Mouse (Mus musculus) left cerebral cortex, adult 18-20 months (tissue): ENCODE measurements around the gene Pitpnm3. TPM values are rescaled to one million over a fixed set of nuclear protein-coding genes. Genes with fewer than 3 reads are reported as not detected.

Experiments used
- DNase-seq, 2 experiments: peaks; one replicate each; pipeline ENCODE4 v3.0.0; 2021 to 2022; ENCODE audit warnings: low spot score in 2 of 2, mixed read lengths in 1 of 2
- total RNA-seq, 2 experiments: library from RNA; stranded (reverse); gene quantifications; 2 replicates each; pipeline ENCODE4 v1.2.3; 2021

Pitpnm3 gene
- total RNA-seq, 2 experiments from 2014 or later: 80.5 to 83.2 TPM

- DNase-seq: no peak
Observed at GRCm38 (mm10) chr11:72140198-72140597, 4.6 kb upstream of the Pitpnm3 start.

- peak in 1 of 2 experiments; percentile 17 for DNase-seq
Observed at GRCm38 (mm10) chr11:72136231-72136982, 829 bp upstream of the Pitpnm3 start.

- peak; percentile 19 to 29 for DNase-seq
Observed at GRCm38 (mm10) chr11:72134536-72135382, 819 bp downstream of the Pitpnm3 start.

GRCm38 (mm10) chr11:72133075-72133474 lies 2.5 kb downstream of the Pitpnm3 start:
- peak; percentile 31 to 36 for DNase-seq

- peak; percentile 30 to 39 for DNase-seq
Observed at GRCm38 (mm10) chr11:72132266-72132665, 3.3 kb downstream of the Pitpnm3 start.

GRCm38 (mm10) chr11:72131697-72132096 lies 3.9 kb downstream of the Pitpnm3 start:
- no peak for DNase-seq

GRCm38 (mm10) chr11:72130905-72131304 lies 4.7 kb downstream of the Pitpnm3 start:
- no peak for DNase-seq

GRCm38 (mm10) chr11:72130472-72130871 lies 5.1 kb downstream of the Pitpnm3 start:
- DNase-seq: peak; percentile 31 to 45

GRCm38 (mm10) chr11:72130021-72130420 lies 5.6 kb downstream of the Pitpnm3 start:
- DNase-seq: peak in 1 of 2 experiments; percentile 32

- no peak for DNase-seq
Observed at GRCm38 (mm10) chr11:72129032-72129894, 6.3 kb downstream of the Pitpnm3 start.

- DNase-seq: no peak
Observed at GRCm38 (mm10) chr11:72127450-72128189, 8.0 kb downstream of the Pitpnm3 start.

GRCm38 (mm10) chr11:72125781-72126180 lies 9.8 kb downstream of the Pitpnm3 start:
- DNase-seq: no peak

GRCm38 (mm10) chr11:72123531-72123930 lies 12.0 kb downstream of the Pitpnm3 start:
- no peak for DNase-seq

- no peak for DNase-seq
Observed at GRCm38 (mm10) chr11:72120354-72120753, 15.2 kb downstream of the Pitpnm3 start.

- DNase-seq: no peak
Observed at GRCm38 (mm10) chr11:72118630-72119029, 16.9 kb downstream of the Pitpnm3 start.

- no peak for DNase-seq
Observed at GRCm38 (mm10) chr11:72113296-72113695, 22.3 kb downstream of the Pitpnm3 start.

GRCm38 (mm10) chr11:72110726-72111125 lies 24.9 kb downstream of the Pitpnm3 start:
- peak; percentile 42 to 70 for DNase-seq

GRCm38 (mm10) chr11:72104223-72104622 lies 31.4 kb downstream of the Pitpnm3 start:
- DNase-seq: no peak

- no peak for DNase-seq
Observed at GRCm38 (mm10) chr11:72103530-72103929, 32.0 kb downstream of the Pitpnm3 start.

- DNase-seq: no peak
Observed at GRCm38 (mm10) chr11:72100996-72101395, 34.6 kb downstream of the Pitpnm3 start.
